Mouse (Mus musculus) embryonic facial prominence, embryonic 14.5 days (tissue): Measurements from ENCODE around the gene Adcy5. TPM values are rescaled to one million over a fixed set of nuclear protein-coding genes. Genes with fewer than 3 reads are reported as not detected.

Experiments
- ATAC-seq: fragments of 200-750 bp; cut with Nextera tagmentation; 2 replicates; pipeline ENCODE4 v1.8.0; 2017; ENCODE audit warnings: low read depth, moderate number of reproducible peaks, moderate TSS enrichment
- DNase-seq: peaks from one replicate; pipeline ENCODE4 v3.0.0-alpha.2; 2015; ENCODE audit warnings: low spot score
- H3K27ac ChIP-seq: fragments of 300-500 bp; sonication (generic); replicated peaks from 2 replicates; pipeline ENCODE4 v1.5.1; 2014; ENCODE audit warnings: low read depth, mild to moderate bottlenecking, low read length, moderate library complexity
- H3K27me3 ChIP-seq: fragments of 300-500 bp; sonication (generic); replicated peaks from 2 replicates; pipeline ENCODE4 v1.6.1; 2014; ENCODE audit warnings: low read length; ENCODE audit not compliant: control insufficient read depth, insufficient read depth
- H3K36me3 ChIP-seq: fragments of 300-500 bp; sonication (generic); 2 replicates; pipeline ENCODE4 v1.6.1; 2014; ENCODE audit warnings: low read length, mixed read lengths; ENCODE audit not compliant: control insufficient read depth, insufficient read depth
- H3K4me1 ChIP-seq: fragments of 300-500 bp; sonication (generic); 2 replicates; pipeline ENCODE4 v1.6.1; 2014; ENCODE audit warnings: antibody characterized with exemption, low read length; ENCODE audit not compliant: control insufficient read depth, insufficient read depth
- H3K4me2 ChIP-seq: fragments of 300-500 bp; sonication (generic); 2 replicates; pipeline ENCODE4 v1.6.1; 2014; ENCODE audit warnings: low read depth, mild to moderate bottlenecking, low read length, moderate library complexity, mixed read lengths
- H3K4me3 ChIP-seq: fragments of 300-500 bp; sonication (generic); 2 replicates; pipeline ENCODE4 v1.5.1; 2014; ENCODE audit warnings: low read depth, mild to moderate bottlenecking, low read length
- H3K9ac ChIP-seq: fragments of 300-500 bp; sonication (generic); 2 replicates; pipeline ENCODE4 v1.6.1; 2014; ENCODE audit warnings: low read depth, mild to moderate bottlenecking, low read length, moderate library complexity, mixed read lengths
- H3K9me3 ChIP-seq: fragments of 300-500 bp; sonication (generic); 2 replicates; pipeline ENCODE4 v1.6.1; 2016; ENCODE audit warnings: low read length; ENCODE audit not compliant: control insufficient read depth
- WGBS: fragments of 180-500 bp; shearing (Covaris S2); extraction: QIAGEN DNeasy Blood & Tissue Kit; methylation state at CpG from one replicate; pipeline ENCODE4 v1.1.7; 2014; 5-methylcytosine and 5-hydroxymethylcytosine counted together
- polyA plus RNA-seq: library from polyadenylated mRNA; unstranded; fragments of >200 nt; fragmentation: Nextera tagmentation; extraction: Ambion mirVana; gene quantifications from 2 replicates; pipeline ENCODE4 v1.2.1, GENCODE M21; 2014

Adcy5 gene
- polyA plus RNA-seq, 1 experiment from 2014 or later = 3.1 TPM

GRCm38 (mm10) chr16:35223930-35224329 lies 69.3 kb downstream of the Adcy5 start:
- H3K27ac ChIP-seq = no peak overlapping the region
- DNase-seq (peak; percentile 14), ATAC-seq (no peak)
- no peaks in the 10 kb centered on the region for H3K9me3 ChIP-seq
- H3K27me3 ChIP-seq = no peaks in the 10 kb centered on the region
- no peak overlapping the region for H3K4me2 ChIP-seq
- no peak overlapping the region for H3K4me3 ChIP-seq
- no peak overlapping the region for H3K9ac ChIP-seq
- WGBS = 82% methylated on average over 4 of the region's 4 CpGs
- no peaks in the 10 kb centered on the region for H3K4me1 ChIP-seq
- H3K36me3 ChIP-seq = no peaks in the 10 kb centered on the region

- H3K36me3 ChIP-seq = no peaks in the 10 kb centered on the region
- no peak overlapping the region for H3K4me3 ChIP-seq
- no peak overlapping the region for H3K4me2 ChIP-seq
- 0 out of 2 replicates have a peak overlapping the region, but pooled peaks have one; percentile 8 for H3K9ac ChIP-seq
- no peaks in the 10 kb centered on the region for H3K4me1 ChIP-seq
- H3K9me3 ChIP-seq = no peaks in the 10 kb centered on the region
- ATAC-seq (no peak), DNase-seq (no peak)
- H3K27me3 ChIP-seq = no peaks in the 10 kb centered on the region
- 59% methylated on average over 14 of the region's 14 CpGs for WGBS
- no peak overlapping the region for H3K27ac ChIP-seq
Measured at GRCm38 (mm10) chr16:35224716-35225115, 70.0 kb downstream of the Adcy5 start.

GRCm38 (mm10) chr16:35229582-35229981 lies 74.9 kb downstream of the Adcy5 start:
- H3K9me3 ChIP-seq = no peaks in the 10 kb centered on the region
- H3K27ac ChIP-seq = no peak overlapping the region
- no peak overlapping the region for H3K9ac ChIP-seq
- H3K36me3 ChIP-seq = no peaks in the 10 kb centered on the region
- ATAC-seq = peak; percentile 70; the same call in 1 of the 2 replicates
- H3K4me2 ChIP-seq = no peak overlapping the region
- no peaks in the 10 kb centered on the region for H3K27me3 ChIP-seq
- WGBS = 58% methylated on average over 11 of the region's 11 CpGs
- no peak overlapping the region for H3K4me3 ChIP-seq
- peaks cover 10% of the 10 kb centered on the region for H3K4me1 ChIP-seq
- DNase-seq = peak; percentile 77

GRCm38 (mm10) chr16:35232153-35232750 lies 77.6 kb downstream of the Adcy5 start:
- H3K36me3 ChIP-seq = no peaks in the 10 kb centered on the region
- H3K9ac ChIP-seq = no peak overlapping the region
- peak; percentile 58 for DNase-seq
- WGBS = 26% methylated on average over 11 of the region's 14 CpGs
- H3K4me2 ChIP-seq = no peak overlapping the region
- no peak for ATAC-seq
- H3K4me3 ChIP-seq = no peak overlapping the region
- H3K27me3 ChIP-seq = no peaks in the 10 kb centered on the region
- peak overlapping the region; percentile 44 for H3K27ac ChIP-seq
- peaks cover 10% of the 10 kb centered on the region for H3K4me1 ChIP-seq
- H3K9me3 ChIP-seq = no peaks in the 10 kb centered on the region

GRCm38 (mm10) chr16:35233329-35233728 lies 78.7 kb downstream of the Adcy5 start:
- H3K36me3 ChIP-seq = no peaks in the 10 kb centered on the region
- no peak overlapping the region for H3K27ac ChIP-seq
- H3K27me3 ChIP-seq = no peaks in the 10 kb centered on the region
- WGBS = 71% methylated on average over 4 of the region's 4 CpGs
- DNase-seq (no peak), ATAC-seq (no peak)
- H3K4me2 ChIP-seq = no peak overlapping the region
- no peaks in the 10 kb centered on the region for H3K9me3 ChIP-seq
- H3K4me3 ChIP-seq = no peak overlapping the region
- H3K9ac ChIP-seq = no peak overlapping the region
- H3K4me1 ChIP-seq = peaks cover 10% of the 10 kb centered on the region

GRCm38 (mm10) chr16:35237091-35237490 lies 82.4 kb downstream of the Adcy5 start:
- Histone ChIP-seq H3K27ac (no peak overlapping the region), H3K9ac (no peak overlapping the region), H3K27me3 (no peaks in the 10 kb centered on the region), H3K36me3 (no peaks in the 10 kb centered on the region), H3K4me1 (peaks cover 20% of the 10 kb centered on the region), H3K4me3 (no peak overlapping the region), H3K4me2 (no peak overlapping the region), H3K9me3 (no peaks in the 10 kb centered on the region)
- DNase-seq (no peak), ATAC-seq (no peak)
- WGBS = 85% methylated on average over 7 of the region's 7 CpGs

GRCm38 (mm10) chr16:35239318-35239965 lies 84.8 kb downstream of the Adcy5 start:
- no peak for ATAC-seq
- Histone ChIP-seq H3K36me3 (no peaks in the 10 kb centered on the region), H3K27me3 (no peaks in the 10 kb centered on the region), H3K4me2 (no peak overlapping the region), H3K27ac (0 out of 2 replicates have a peak overlapping the region, but pooled peaks have one; percentile 10), H3K9ac (no peak overlapping the region), H3K4me3 (no peak overlapping the region), H3K4me1 (peaks cover 14% of the 10 kb centered on the region), H3K9me3 (no peaks in the 10 kb centered on the region)
- DNase-seq = no peak
- 66% methylated on average over 12 of the region's 12 CpGs for WGBS

GRCm38 (mm10) chr16:35239966-35240730 lies 85.5 kb downstream of the Adcy5 start:
- Histone ChIP-seq H3K9ac (no peak overlapping the region), H3K27ac (no peak overlapping the region)
- 59% methylated on average over 4 of the region's 4 CpGs for WGBS

More at GRCm38 (mm10) chr16:35239966-35240730, 85.5 kb downstream of the Adcy5 start:
- Histone ChIP-seq H3K27me3 (no peaks in the 10 kb centered on the region), H3K4me1 (peaks cover 14% of the 10 kb centered on the region), H3K4me3 (no peak overlapping the region), H3K9me3 (no peaks in the 10 kb centered on the region), H3K36me3 (no peaks in the 10 kb centered on the region), H3K4me2 (no peak overlapping the region)
- ATAC-seq (peak; percentile 75; the same call in 1 of the 2 replicates), DNase-seq (peak; percentile 71)
